Mouse (Mus musculus) forebrain, embryonic 13.5 days (tissue): ENCODE data around the gene Stard7. TPM values are rescaled to one million over a fixed set of nuclear protein-coding genes. Genes with fewer than 3 reads are reported as not detected.

Experiments
- ATAC-seq: fragments of 200-750 bp; cut with Nextera tagmentation; 2 replicates; pipeline ENCODE4 v1.8.0; 2017
- H3K27ac ChIP-seq: fragments of 300-500 bp; sonication (generic); 2 replicates; pipeline ENCODE4 v1.5.1; 2015; ENCODE audit warnings: inconsistent platforms, mild to moderate bottlenecking, moderate library complexity
- H3K27me3 ChIP-seq: fragments of 300-500 bp; sonication (generic); 2 replicates; pipeline ENCODE4 v1.6.1; 2015; ENCODE audit warnings: mild to moderate bottlenecking, inconsistent platforms
- H3K36me3 ChIP-seq: fragments of 300-500 bp; sonication (generic); 2 replicates; pipeline ENCODE4 v1.6.1; 2015; ENCODE audit warnings: mild to moderate bottlenecking, inconsistent platforms; ENCODE audit not compliant: poor library complexity, severe bottlenecking
- H3K4me1 ChIP-seq: fragments of 300-500 bp; sonication (generic); 2 replicates; pipeline ENCODE4 v1.6.1; 2015; ENCODE audit warnings: inconsistent platforms
- H3K4me2 ChIP-seq: fragments of 300-500 bp; sonication (generic); 2 replicates; pipeline ENCODE4 v1.6.1; 2015; ENCODE audit warnings: inconsistent platforms, mild to moderate bottlenecking, moderate library complexity
- H3K4me3 ChIP-seq: fragments of 300-500 bp; sonication (generic); 2 replicates; pipeline ENCODE4 v1.5.1; 2015; ENCODE audit warnings: mild to moderate bottlenecking, inconsistent platforms
- H3K9ac ChIP-seq: fragments of 300-500 bp; sonication (generic); 2 replicates; pipeline ENCODE4 v1.6.1; 2015; ENCODE audit warnings: mild to moderate bottlenecking, inconsistent platforms
- H3K9me3 ChIP-seq: fragments of 300-500 bp; sonication (generic); replicated peaks from 2 replicates; pipeline ENCODE4 v1.6.1; 2016; ENCODE audit warnings: inconsistent platforms
- WGBS: fragments of 180-500 bp; shearing (Covaris S2); methylation state at CpG from one replicate; pipeline ENCODE4 v1.1.7; 2015; 5-methylcytosine and 5-hydroxymethylcytosine counted together
- polyA plus RNA-seq: library from polyadenylated mRNA; unstranded; fragments of >200 nt; fragmentation: Nextera tagmentation; extraction: Ambion mirVana; gene quantifications from 2 replicates; pipeline ENCODE4 v1.2.1, GENCODE M21; 2015

Stard7 gene
- polyA plus RNA-seq, 1 experiment from 2014 or later: 82.4 TPM

GRCm38 (mm10) chr2:127311193-127311592, 41.2 kb downstream of the Stard7 start:
- Histone ChIP-seq H3K27me3 (no peaks in the 10 kb centered on the region), H3K4me2 (no peak overlapping the region), H3K36me3 (no peaks in the 10 kb centered on the region), H3K27ac (no peak overlapping the region), H3K9me3 (no peaks in the 10 kb centered on the region), H3K4me3 (no peak overlapping the region), H3K4me1 (no peaks in the 10 kb centered on the region), H3K9ac (no peak overlapping the region)
- WGBS: 93% methylated on average over 1 of the region's 1 CpGs
- no peak for ATAC-seq

- no peak for ATAC-seq
- H3K9ac ChIP-seq: no peak overlapping the region
- H3K27ac ChIP-seq: no peak overlapping the region
- no peaks in the 10 kb centered on the region for H3K9me3 ChIP-seq
- H3K36me3 ChIP-seq: no peaks in the 10 kb centered on the region
- H3K4me1 ChIP-seq: no peaks in the 10 kb centered on the region
- no peaks in the 10 kb centered on the region for H3K27me3 ChIP-seq
- 92% methylated on average over 4 of the region's 4 CpGs for WGBS
- no peak overlapping the region for H3K4me2 ChIP-seq
- H3K4me3 ChIP-seq: no peak overlapping the region
Measured at GRCm38 (mm10) chr2:127312801-127313200, 42.8 kb downstream of the Stard7 start.

- Histone ChIP-seq H3K9me3 (no peaks in the 10 kb centered on the region), H3K27ac (no peak overlapping the region), H3K4me3 (no peak overlapping the region), H3K4me2 (no peak overlapping the region), H3K36me3 (no peaks in the 10 kb centered on the region), H3K4me1 (no peaks in the 10 kb centered on the region), H3K9ac (no peak overlapping the region), H3K27me3 (no peaks in the 10 kb centered on the region)
- no peak for ATAC-seq
- 60% methylated on average over 4 of the region's 4 CpGs for WGBS
Measured at GRCm38 (mm10) chr2:127313878-127314277, 43.9 kb downstream of the Stard7 start.

GRCm38 (mm10) chr2:127314467-127315154, 44.6 kb downstream of the Stard7 start:
- Histone ChIP-seq H3K4me3 (no peak overlapping the region), H3K27me3 (no peaks in the 10 kb centered on the region), H3K9ac (no peak overlapping the region), H3K36me3 (no peaks in the 10 kb centered on the region), H3K9me3 (no peaks in the 10 kb centered on the region), H3K4me2 (no peak overlapping the region), H3K27ac (no peak overlapping the region), H3K4me1 (no peaks in the 10 kb centered on the region)
- no peak for ATAC-seq
- WGBS: 77% methylated on average over 6 of the region's 6 CpGs

GRCm38 (mm10) chr2:127315155-127315470, 45.1 kb downstream of the Stard7 start:
- H3K27me3 ChIP-seq: no peaks in the 10 kb centered on the region
- no peak overlapping the region for H3K4me2 ChIP-seq
- no peaks in the 10 kb centered on the region for H3K36me3 ChIP-seq
- ATAC-seq: no peak
- H3K27ac ChIP-seq: no peak overlapping the region
- 100% methylated on average over 1 of the region's 1 CpGs for WGBS
- H3K4me1 ChIP-seq: no peaks in the 10 kb centered on the region
- no peak overlapping the region for H3K9ac ChIP-seq
- no peak overlapping the region for H3K4me3 ChIP-seq
- H3K9me3 ChIP-seq: no peaks in the 10 kb centered on the region

GRCm38 (mm10) chr2:127316431-127316830, 46.4 kb downstream of the Stard7 start:
- Histone ChIP-seq H3K36me3 (no peaks in the 10 kb centered on the region), H3K4me1 (no peaks in the 10 kb centered on the region), H3K27me3 (no peaks in the 10 kb centered on the region), H3K4me2 (no peak overlapping the region), H3K9ac (no peak overlapping the region), H3K4me3 (no peak overlapping the region), H3K9me3 (no peaks in the 10 kb centered on the region), H3K27ac (no peak overlapping the region)
- WGBS: 83% methylated on average over 5 of the region's 5 CpGs
- no peak for ATAC-seq

GRCm38 (mm10) chr2:127318136-127318535, 48.1 kb downstream of the Stard7 start:
- WGBS: 83% methylated on average over 4 of the region's 4 CpGs
- H3K9ac ChIP-seq: no peak overlapping the region

GRCm38 (mm10) chr2:127319071-127319470, 49.1 kb downstream of the Stard7 start:
- WGBS: 82% methylated on average over 4 of the region's 4 CpGs
- Histone ChIP-seq H3K9me3 (no peaks in the 10 kb centered on the region), H3K27me3 (no peaks in the 10 kb centered on the region), H3K27ac (no peak overlapping the region), H3K4me2 (no peak overlapping the region), H3K4me1 (no peaks in the 10 kb centered on the region), H3K4me3 (no peak overlapping the region), H3K9ac (no peak overlapping the region), H3K36me3 (no peaks in the 10 kb centered on the region)
- ATAC-seq: no peak

More at GRCm38 (mm10) chr2:127318136-127318535, 48.1 kb downstream of the Stard7 start:
- H3K4me1 ChIP-seq: no peaks in the 10 kb centered on the region
- H3K36me3 ChIP-seq: no peaks in the 10 kb centered on the region
- no peak overlapping the region for H3K27ac ChIP-seq
- ATAC-seq: no peak
- no peak overlapping the region for H3K4me2 ChIP-seq
- no peaks in the 10 kb centered on the region for H3K9me3 ChIP-seq
- no peaks in the 10 kb centered on the region for H3K27me3 ChIP-seq
- H3K4me3 ChIP-seq: no peak overlapping the region

- Histone ChIP-seq H3K9ac (no peak overlapping the region), H3K9me3 (no peaks in the 10 kb centered on the region), H3K27me3 (no peaks in the 10 kb centered on the region), H3K27ac (no peak overlapping the region), H3K4me2 (no peak overlapping the region), H3K36me3 (no peaks in the 10 kb centered on the region), H3K4me1 (no peaks in the 10 kb centered on the region), H3K4me3 (no peak overlapping the region)
- 83% methylated on average over 6 of the region's 6 CpGs for WGBS
- ATAC-seq: no peak
Measured at GRCm38 (mm10) chr2:127322671-127323285, 52.8 kb downstream of the Stard7 start.

- H3K27me3 ChIP-seq: no peaks in the 10 kb centered on the region
- H3K4me2 ChIP-seq: no peak overlapping the region
- H3K9ac ChIP-seq: no peak overlapping the region
- H3K27ac ChIP-seq: no peak overlapping the region
- no peak overlapping the region for H3K4me3 ChIP-seq
- no peaks in the 10 kb centered on the region for H3K36me3 ChIP-seq
- no peak for ATAC-seq
- H3K4me1 ChIP-seq: no peaks in the 10 kb centered on the region
- WGBS: 88% methylated on average over 1 of the region's 1 CpGs
- H3K9me3 ChIP-seq: no peaks in the 10 kb centered on the region
Measured at GRCm38 (mm10) chr2:127323667-127324066, 53.6 kb downstream of the Stard7 start.

- Histone ChIP-seq H3K9ac (no peak overlapping the region), H3K4me2 (no peak overlapping the region), H3K4me1 (no peaks in the 10 kb centered on the region), H3K4me3 (no peak overlapping the region), H3K27ac (no peak overlapping the region), H3K27me3 (no peaks in the 10 kb centered on the region), H3K36me3 (no peaks in the 10 kb centered on the region), H3K9me3 (no peaks in the 10 kb centered on the region)
- WGBS: 80% methylated on average over 7 of the region's 7 CpGs
- ATAC-seq: no peak
Measured at GRCm38 (mm10) chr2:127324456-127324855, 54.4 kb downstream of the Stard7 start.

- no peaks in the 10 kb centered on the region for H3K27me3 ChIP-seq
- no peak for ATAC-seq
- no peak overlapping the region for H3K9ac ChIP-seq
- no peaks in the 10 kb centered on the region for H3K36me3 ChIP-seq
- WGBS: 75% methylated on average over 12 of the region's 12 CpGs
- H3K9me3 ChIP-seq: no peaks in the 10 kb centered on the region
- H3K27ac ChIP-seq: no peak overlapping the region
- no peak overlapping the region for H3K4me2 ChIP-seq
- no peaks in the 10 kb centered on the region for H3K4me1 ChIP-seq
- H3K4me3 ChIP-seq: no peak overlapping the region
Measured at GRCm38 (mm10) chr2:127328090-127328851, 58.3 kb downstream of the Stard7 start.
